ENCODE assay signal across 8 mouse cellular contexts in the genomic region with DNA sequence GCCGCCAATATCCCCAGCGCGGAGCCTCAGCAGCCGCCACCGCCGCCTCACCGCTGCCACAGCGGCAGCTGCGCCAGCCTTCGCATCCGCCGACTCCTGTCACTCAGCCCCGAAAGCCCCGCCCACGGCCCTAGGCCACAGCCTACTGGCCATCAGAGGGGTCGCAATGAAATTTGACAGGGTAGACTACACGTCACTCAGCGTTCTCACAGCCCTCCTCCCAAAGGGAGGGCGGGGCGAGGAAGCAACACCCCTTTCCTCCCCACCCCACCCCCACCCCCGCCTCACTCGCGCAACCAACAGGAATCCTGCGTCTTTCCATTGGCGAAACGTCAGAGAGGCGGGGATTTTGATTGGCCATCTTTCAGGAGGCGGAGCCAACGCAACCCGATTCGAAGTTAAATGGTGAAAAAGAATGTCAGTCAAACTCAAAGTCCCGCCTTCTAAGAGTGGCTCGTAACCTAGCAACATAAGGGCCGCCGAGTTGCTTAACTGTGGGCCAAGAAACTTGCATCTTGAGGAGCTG. TPM values are rescaled to one million over a fixed set of nuclear protein-coding genes. Genes with fewer than 3 reads are reported as not detected.
DNase-seq lines count a peak whose midpoint lies in the region; ATAC-seq and TF ChIP-seq lines count a peak whose summit lies in the region.

A gene (minus strand): TSS at position 105 of the 526 bp plus-strand sequence.
A gene (plus strand): TSS at position 448 of the 526 bp plus-strand sequence.

- peak within 1 kb of the TSS; percentile 71 for H3K27ac ChIP-seq in heart, embryonic 13.5 days (replicated peaks)
- H3K27ac ChIP-seq in liver, embryonic 12.5 days: peak within 1 kb of the TSS; percentile 95
- H3K27ac ChIP-seq in stomach, embryonic 15.5 days: peak within 1 kb of the TSS; percentile 75

- peaks cover 62% of the 10 kb centered on the region for H3K4me1 ChIP-seq in erythroblast, embryonic 14.5 days (ENCODE audit: control insufficient read depth)
- H3K4me1 ChIP-seq in heart, embryonic 13.5 days: peaks cover 34% of the 10 kb centered on the region
- peaks cover 60% of the 10 kb centered on the region for H3K4me1 ChIP-seq in liver, embryonic 12.5 days
- peaks cover 24% of the 10 kb centered on the region for H3K4me1 ChIP-seq in stomach, embryonic 15.5 days

- H3K36me3 ChIP-seq in C2C12 (ENCODE audit: control insufficient read depth, insufficient read depth): peaks cover 20% of the 10 kb centered on the region
- peaks cover 38% of the 10 kb centered on the region for H3K36me3 ChIP-seq in erythroblast, embryonic 14.5 days (ENCODE audit: control insufficient read depth)
- peaks cover 15% of the 10 kb centered on the region for H3K36me3 ChIP-seq in heart, embryonic 13.5 days
- peaks cover 18% of the 10 kb centered on the region for H3K36me3 ChIP-seq in liver, embryonic 12.5 days
- H3K36me3 ChIP-seq in stomach, embryonic 15.5 days: peaks cover 11% of the 10 kb centered on the region; the same call in 1 of the 2 replicates

- H3K79me2 ChIP-seq in C2C12 (ENCODE audit: control insufficient read depth, insufficient read depth): peaks cover 49% of the 10 kb centered on the region

- H3K4me2 ChIP-seq in heart, embryonic 13.5 days: peak within 1 kb of the TSS; percentile 97
- H3K4me2 ChIP-seq in liver, embryonic 12.5 days: peak within 1 kb of the TSS; percentile 80
- peak within 1 kb of the TSS; percentile 82 for H3K4me2 ChIP-seq in stomach, embryonic 15.5 days

- peaks cover 17% of the 10 kb centered on the region for H3K9me3 ChIP-seq in erythroblast, embryonic 14.5 days (ENCODE audit: control insufficient read depth, low read length)
- H3K9me3 ChIP-seq in heart, embryonic 13.5 days: peaks cover 5% of the 10 kb centered on the region; the same call in 1 of the 2 replicates
- H3K9me3 ChIP-seq in liver, embryonic 12.5 days (replicated peaks): peaks cover 8% of the 10 kb centered on the region; the same call in 1 of the 2 replicates
- H3K9me3 ChIP-seq in stomach, embryonic 15.5 days: no peaks in the 10 kb centered on the region

- DNase-seq in brain, embryonic 14.5 days (ENCODE audit: low read depth): peak; percentile 100
- peak; percentile 100 for DNase-seq in kidney, postnatal 10 days
- DNase-seq in natural killer cell, adult 2 months (ENCODE audit: low spot score in 2 of 2): peak; percentile 98

- 0% methylated on average over 35 of the region's 35 CpGs for WGBS in heart, embryonic 13.5 days
- WGBS in liver, embryonic 12.5 days (ENCODE audit: insufficient replicate concordance): under 1% methylated on average over 35 of the region's 35 CpGs
- WGBS in stomach, embryonic 15.5 days: under 1% methylated on average over 35 of the region's 35 CpGs

- no peaks in the 10 kb centered on the region for H3K27me3 ChIP-seq in C2C12 (ENCODE audit: control insufficient read depth, insufficient read depth, insufficient read length)
- H3K27me3 ChIP-seq in erythroblast, embryonic 14.5 days (ENCODE audit: control insufficient read depth): no peaks in the 10 kb centered on the region; the same call in 1 of the 2 replicates
- no peaks in the 10 kb centered on the region for H3K27me3 ChIP-seq in heart, embryonic 13.5 days (replicated peaks)
- H3K27me3 ChIP-seq in liver, embryonic 12.5 days (replicated peaks): no peaks in the 10 kb centered on the region
- H3K27me3 ChIP-seq in stomach, embryonic 15.5 days (replicated peaks): no peaks in the 10 kb centered on the region

- peak within 1 kb of the TSS; percentile 90 for H3ac ChIP-seq in C2C12 (ENCODE audit: control insufficient read depth, insufficient read length, low read depth)

- H3K9ac ChIP-seq in heart, embryonic 13.5 days: peak within 1 kb of the TSS; percentile 91
- H3K9ac ChIP-seq in liver, embryonic 12.5 days: peak within 1 kb of the TSS; percentile 97
- peak within 1 kb of the TSS; percentile 72 for H3K9ac ChIP-seq in stomach, embryonic 15.5 days

- no peak for TF ChIP-seq CTCF in C2C12 (IDR thresholded peaks at IDR 0.05; ENCODE audit: control insufficient read depth, insufficient read depth, insufficient read length)
- TF ChIP-seq CTCF in brain, embryonic 14.5 days (IDR thresholded peaks at IDR 0.05; ENCODE audit: borderline replicate concordance, extremely low read depth, insufficient read depth, insufficient read length): no peak

- H3K4me3 ChIP-seq in C2C12 (ENCODE audit: insufficient read depth, poor library complexity, severe bottlenecking): peak within 1 kb of the TSS; percentile 86
- H3K4me3 ChIP-seq in erythroblast, embryonic 14.5 days (replicated peaks): peak within 1 kb of the TSS; percentile 70
- H3K4me3 ChIP-seq in heart, embryonic 13.5 days: peak within 1 kb of the TSS; percentile 76
- H3K4me3 ChIP-seq in liver, embryonic 12.5 days: peak within 1 kb of the TSS; percentile 93
- H3K4me3 ChIP-seq in stomach, embryonic 15.5 days (replicated peaks): peak within 1 kb of the TSS; percentile 82

- ATAC-seq in heart, embryonic 13.5 days (ENCODE audit: extremely low read depth, insufficient number of reproducible peaks, low FRiP score, low TSS enrichment): peak; percentile 98
- ATAC-seq in liver, embryonic 12.5 days: peak; percentile 93
- ATAC-seq in stomach, embryonic 15.5 days (ENCODE audit: insufficient read depth, low FRiP score, low read depth): peak; percentile 97

- peaks cover 27% of the 10 kb centered on the region for H3K79me3 ChIP-seq in C2C12 (ENCODE audit: low read depth)

- TF ChIP-seq POLR2A in brain, embryonic 14.5 days (IDR thresholded peaks at IDR 0.05; ENCODE audit: borderline replicate concordance, extremely low read depth, insufficient read depth, insufficient read length, poor library complexity, severe bottlenecking): peak; percentile 100

TF ChIP-seq in C2C12, 6 proteins besides CTCF, POLR2A, EP300 and RAD21:
- TF ChIP-seq MYOG (IDR thresholded peaks at IDR 0.05; ENCODE audit: control insufficient read depth, extremely low read depth, insufficient read length): no peak
- TF ChIP-seq CEBPB (IDR thresholded peaks at IDR 0.05; ENCODE audit: low read depth): peak; percentile 49
- TF ChIP-seq MYOD1 (IDR thresholded peaks at IDR 0.05; ENCODE audit: control insufficient read depth, insufficient read length, low read depth): peak; percentile 85

RNA-seq across cellular contexts. Expression of the first gene that starts in this region (rescaled TPM):
- polyA plus RNA-seq in C2C12 (2012; fragmentation: generic; extraction: Trizol): 34.6 TPM
- 27.1 and 32.5 TPM in 2 replicates for polyA plus RNA-seq in brain, embryonic 14.5 days (2012; rRNA removed)
- 30.3 TPM in 2 replicates for polyA plus RNA-seq in erythroblast, embryonic 14.5 days (2012)
- polyA plus RNA-seq in heart, embryonic 13.5 days (2015; fragmentation: Nextera tagmentation; extraction: Ambion mirVana): 14.9 and 16.1 TPM in 2 replicates
- 24.8 and 25.4 TPM in 2 replicates for polyA plus RNA-seq in liver, embryonic 12.5 days (2016; fragmentation: Nextera tagmentation; extraction: Ambion mirVana)
- 25.5 and 25.7 TPM in 2 replicates for polyA plus RNA-seq in stomach, embryonic 15.5 days (2015; fragmentation: Nextera tagmentation; extraction: Ambion mirVana)

RNA-seq across cellular contexts. Expression of the second gene that starts in this region (rescaled TPM):
- polyA plus RNA-seq in C2C12 (2012; fragmentation: generic; extraction: Trizol): 0.33 TPM
- polyA plus RNA-seq in brain, embryonic 14.5 days (2012; rRNA removed): 2.3 and 3.5 TPM in 2 replicates
- 0.98 and 1.3 TPM in 2 replicates for polyA plus RNA-seq in erythroblast, embryonic 14.5 days (2012)
- polyA plus RNA-seq in heart, embryonic 13.5 days (2015; fragmentation: Nextera tagmentation; extraction: Ambion mirVana): 0.27 and 0.44 TPM in 2 replicates
- 2.0 and 2.1 TPM in 2 replicates for polyA plus RNA-seq in liver, embryonic 12.5 days (2016; fragmentation: Nextera tagmentation; extraction: Ambion mirVana)
- 0.40 and 0.69 TPM in 2 replicates for polyA plus RNA-seq in stomach, embryonic 15.5 days (2015; fragmentation: Nextera tagmentation; extraction: Ambion mirVana)

Comparison
In these comparisons a context has a peak if more than half of its experiments do, and no peak if none do; other contexts are left out.
1. Peak in every context shown above with its lines: DNase-seq, ATAC-seq, H3K4me3 ChIP-seq and H3K27ac ChIP-seq.